Mouse (Mus musculus): ENCODE data around the gene Ell3.

The Ell3 gene

GRCm38 (mm10) chr2:121396624-121397023, 47.5 kb downstream of the Ell3 start:
- CTCF ChIA-PET: interaction anchor here (0.6 kb wide), 1 partner anchor 200 kb away, joined by 3 read pairs; no protein-coding TSS in a partner anchor

Measured in spleen, embryonic (tissue).